Mouse (Mus musculus) bone marrow macrophage, adult 2 months (primary cell): ENCODE measurements at regions not wholly inside any gene's neighbourhood (a gene's known extent, or its start where the extent isn't known, plus 50 kb on each side); places are given as distances from the start of the nearest gene placed in this dataset.

ENCODE experiments used
- CTCF ChIP-seq: IDR thresholded peaks from 2 replicates; pipeline ENCODE4 v1.5.1; 2012; ENCODE audit warnings: low read depth, mild to moderate bottlenecking, low read length, moderate library complexity
- POLR2A ChIP-seq: IDR thresholded peaks from 2 replicates; pipeline ENCODE4 v1.6.1; 2012; ENCODE audit warnings: mild to moderate bottlenecking, low read depth, low read length, borderline replicate concordance

GRCm38 (mm10) chr16:77503556-77503955 is 98.3 kb downstream of the Gm11146 start:
- TF ChIP-seq CTCF (no peak), POLR2A (no peak)
